Mouse (Mus musculus) MEL (cell line): ENCODE measurements around the gene Lyrm7. TPM values are rescaled to one million over a fixed set of nuclear protein-coding genes. Genes with fewer than 3 reads are reported as not detected.

Experiments
- DNase-seq: peaks from one replicate; pipeline ENCODE4 v3.0.0; 2011; ENCODE audit warnings: low read depth, low spot score
- H3K27ac ChIP-seq: 2 replicates; pipeline ENCODE4 v1.5.1; 2012; ENCODE audit warnings: low read depth, mild to moderate bottlenecking, control low read depth, low read length, moderate library complexity; ENCODE audit not compliant: control insufficient read depth
- H3K27me3 ChIP-seq, 2 experiments: fragments of 150-350 bp in 1 of 2; sonication (generic) in 1 of 2; 2 replicates each; pipeline ENCODE4 v1.6.1; 2012; ENCODE audit warnings: low read length in 2 of 2, mild to moderate bottlenecking in 2 of 2, improper control_type of control experiment in 1 of 2, moderate library complexity in 1 of 2; ENCODE audit not compliant: insufficient read depth in 2 of 2, control insufficient read depth in 1 of 2
- H3K36me3 ChIP-seq, 2 experiments: 2 replicates each; pipeline ENCODE4 v1.6.1; 2012 to 2014; ENCODE audit warnings: low read length in 2 of 2, improper control_type of control experiment in 1 of 2, inconsistent platforms in 1 of 2, mild to moderate bottlenecking in 1 of 2; ENCODE audit not compliant: insufficient read depth in 2 of 2, control insufficient read depth in 1 of 2
- H3K4me1 ChIP-seq, 2 experiments: fragments of 150-350 bp in 1 of 2; sonication (generic) in 1 of 2; 2 replicates each; pipeline ENCODE4 v1.6.1; 2012; ENCODE audit warnings: low read length in 2 of 2, improper control_type of control experiment in 1 of 2, mild to moderate bottlenecking in 1 of 2; ENCODE audit not compliant: insufficient read depth in 2 of 2, control insufficient read depth in 1 of 2
- H3K4me3 ChIP-seq, 2 experiments: fragments of 150-350 bp in 1 of 2; sonication (generic) in 1 of 2; 2 replicates each; pipeline ENCODE4 v1.5.1; 2012; ENCODE audit warnings: low read depth in 2 of 2, low read length in 2 of 2, mild to moderate bottlenecking in 2 of 2, moderate library complexity in 2 of 2, control low read depth in 1 of 2, improper control_type of control experiment in 1 of 2; ENCODE audit not compliant: control insufficient read depth in 1 of 2, insufficient read depth in 1 of 2
- H3K79me2 ChIP-seq: 2 replicates; pipeline ENCODE4 v1.6.1; 2012; ENCODE audit warnings: mild to moderate bottlenecking, low read length, moderate library complexity; ENCODE audit not compliant: control insufficient read depth, poor library complexity, insufficient read depth
- H3K9ac ChIP-seq: 2 replicates; pipeline ENCODE4 v1.6.1; 2012; ENCODE audit warnings: low read depth, mild to moderate bottlenecking, control low read depth, low read length, moderate library complexity; ENCODE audit not compliant: control insufficient read depth, poor library complexity, severe bottlenecking
- H3K9me3 ChIP-seq: fragments of 150-350 bp; sonication (generic); replicated peaks from 2 replicates; pipeline ENCODE4 v1.6.1; 2012; ENCODE audit warnings: mild to moderate bottlenecking, low read length, improper control_type of control experiment, moderate library complexity; ENCODE audit not compliant: insufficient read depth
- CHD1 ChIP-seq: IDR thresholded peaks from 2 replicates; pipeline ENCODE4 v1.6.1; 2012; ENCODE audit warnings: low read depth, mild to moderate bottlenecking, inconsistent platforms, low read length, improper control_type of control experiment
- E2F4 ChIP-seq: IDR thresholded peaks from 2 replicates; pipeline ENCODE4 v1.6.1; 2011; ENCODE audit warnings: low read depth, low read length, improper control_type of control experiment, borderline replicate concordance
- EP300 ChIP-seq, 2 experiments: IDR thresholded peaks; 2 replicates each; pipeline ENCODE4 v1.6.1; 2011; ENCODE audit warnings: improper control_type of control experiment in 2 of 2, low read length in 2 of 2, low read depth in 1 of 2, mild to moderate bottlenecking in 1 of 2
- GABPA ChIP-seq: IDR thresholded peaks from 2 replicates; pipeline ENCODE4 v1.6.1; 2012; ENCODE audit warnings: low read depth, mild to moderate bottlenecking, inconsistent platforms, low read length, improper control_type of control experiment, moderate library complexity
- GATA1 ChIP-seq: IDR thresholded peaks from 2 replicates; pipeline ENCODE4 v1.6.1; 2011; ENCODE audit warnings: low read depth, low read length, improper control_type of control experiment
- MAFK ChIP-seq: IDR thresholded peaks from 2 replicates; pipeline ENCODE4 v1.6.1; 2011; ENCODE audit warnings: low read depth, mild to moderate bottlenecking, low read length, improper control_type of control experiment, borderline replicate concordance
- MAZ ChIP-seq: IDR thresholded peaks from 2 replicates; pipeline ENCODE4 v1.6.1; 2012; ENCODE audit warnings: low read depth, mild to moderate bottlenecking, inconsistent platforms, low read length, improper control_type of control experiment
- NRF1 ChIP-seq: IDR thresholded peaks from 2 replicates; pipeline ENCODE4 v1.6.1; 2014; ENCODE audit warnings: low read depth, mild to moderate bottlenecking, inconsistent platforms, low read length, improper control_type of control experiment, moderate library complexity; ENCODE audit not compliant: poor library complexity, insufficient read depth, severe bottlenecking
- POLR2A ChIP-seq, 2 experiments: IDR thresholded peaks; 2 replicates each; pipeline ENCODE4 v1.6.1; 2011 to 2012; ENCODE audit warnings: low read length in 2 of 2, mild to moderate bottlenecking in 2 of 2, control low read depth in 1 of 2, improper control_type of control experiment in 1 of 2, low read depth in 1 of 2, moderate library complexity in 1 of 2; ENCODE audit not compliant: control insufficient read depth in 1 of 2, insufficient read depth in 1 of 2, poor library complexity in 1 of 2
- RCOR1 ChIP-seq: IDR thresholded peaks from 2 replicates; pipeline ENCODE4 v1.6.1; 2012; ENCODE audit warnings: low read depth, mild to moderate bottlenecking, inconsistent platforms, low read length, improper control_type of control experiment
- SIN3A ChIP-seq: IDR thresholded peaks from 2 replicates; pipeline ENCODE4 v1.6.1; 2012; ENCODE audit warnings: low read length, improper control_type of control experiment, inconsistent platforms
- SMC3 ChIP-seq: IDR thresholded peaks from 2 replicates; pipeline ENCODE4 v1.6.1; 2011; ENCODE audit warnings: low read depth, low read length, improper control_type of control experiment
- TAL1 ChIP-seq: IDR thresholded peaks from 2 replicates; pipeline ENCODE4 v1.6.1; 2012; ENCODE audit warnings: mild to moderate bottlenecking, inconsistent platforms, low read length, moderate library complexity, mixed read lengths
- TBP ChIP-seq: IDR thresholded peaks from 2 replicates; pipeline ENCODE4 v1.8.0; 2011; ENCODE audit warnings: low read depth, low read length, improper control_type of control experiment
- USF1 ChIP-seq: IDR thresholded peaks from 2 replicates; pipeline ENCODE4 v1.6.1; 2014; ENCODE audit warnings: low read depth, mild to moderate bottlenecking, inconsistent platforms, low read length, improper control_type of control experiment, moderate library complexity
- polyA plus RNA-seq, 2 experiments: library from polyadenylated mRNA; stranded (reverse) in 1 of 2; unstranded in 1 of 2; fragments of >175 nt in 1 of 2; fragments of >200 nt in 1 of 2; gene quantifications; 2 replicates each; pipeline versions ENCODE4 v1.2.1 to v1.2.4; 2012; ENCODE audit warnings: low replicate concordance in 2 of 2, low read depth in 1 of 2; ENCODE audit not compliant: insufficient read length in 2 of 2, insufficient read depth in 1 of 2, missing spikeins in 1 of 2
- total RNA-seq: library from RNA; depleted of rRNA; stranded (reverse); fragments of 300-350 nt; gene quantifications from 2 replicates; pipeline ENCODE4 v1.2.3, GENCODE M21; 2012

Gene Lyrm7
- total and polyA plus RNA-seq, 3 experiments, result 12.3 to 188 (median 20.9) TPM

DNA sequence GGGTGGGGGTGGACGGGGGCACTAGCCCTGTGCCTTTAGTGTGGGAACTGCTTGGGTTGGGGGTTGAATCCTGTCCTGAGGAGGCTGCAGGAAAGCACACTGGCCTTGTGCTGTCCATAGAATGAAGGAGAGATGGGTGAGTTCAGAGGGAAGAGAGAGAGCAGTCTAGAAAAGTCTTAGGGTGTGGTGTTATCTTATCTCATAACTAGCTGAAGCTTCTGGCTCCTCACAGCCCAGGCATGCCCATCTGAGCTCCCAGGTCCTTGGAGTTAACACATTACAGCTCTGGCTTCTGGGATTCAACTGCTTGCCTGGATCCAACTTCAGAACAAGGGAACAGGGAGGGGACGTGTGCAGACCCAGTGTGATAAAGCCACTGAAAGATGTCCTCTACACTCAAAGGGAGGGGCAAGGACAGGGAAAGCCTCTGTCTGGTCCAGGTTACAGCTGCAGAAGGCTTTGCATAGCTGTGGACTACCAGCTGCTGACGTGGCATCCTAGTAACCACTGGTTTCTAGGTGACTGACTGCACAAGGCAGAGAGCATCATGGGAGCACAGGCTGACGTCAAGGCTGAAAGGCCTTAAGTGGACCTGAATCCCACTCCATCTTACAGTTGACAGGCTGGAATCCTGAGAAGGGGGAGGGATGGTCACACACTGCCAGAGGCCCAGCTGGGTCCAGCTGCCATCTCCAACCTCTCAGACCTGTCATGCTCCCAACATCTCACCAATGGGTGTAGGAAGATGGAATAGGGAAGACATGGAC, 43.4 kb upstream of the Lyrm7 start:
- peaks cover 0 to 5% of the 10 kb centered on the region in 2 experiments; a peak in 1 of 4 replicates for H3K36me3 ChIP-seq
- DNase-seq, result peak; percentile 36

GRCm38 (mm10) chr11:54903339-54903738, 42.6 kb upstream of the Lyrm7 start:
- Histone ChIP-seq H3K27ac (no peak overlapping the region), H3K9ac (no peak overlapping the region), H3K79me2 (no peaks in the 10 kb centered on the region), H3K9me3 (no peaks in the 10 kb centered on the region), H3K4me3 (no peak overlapping the region), H3K27me3 (peaks cover 0 to 4% of the 10 kb centered on the region in 2 experiments; a peak in 1 of 4 replicates), H3K4me1 (peaks cover 2 to 7% of the 10 kb centered on the region in 2 experiments; a peak in 3 of 4 replicates), H3K36me3 (peaks cover 0 to 5% of the 10 kb centered on the region in 2 experiments; a peak in 1 of 4 replicates)
- DNase-seq, result no peak
- TF ChIP-seq GABPA (no peak), TAL1 (no peak), MAZ (no peak)

More for the DNA sequence above, 43.4 kb upstream of the Lyrm7 start:
- no peak overlapping the region for H3K4me3 ChIP-seq
- no peaks in the 10 kb centered on the region for H3K9me3 ChIP-seq
- H3K27ac ChIP-seq, result no peak overlapping the region
- H3K9ac ChIP-seq, result no peak overlapping the region
- H3K79me2 ChIP-seq, result no peaks in the 10 kb centered on the region
- peaks cover 2 to 7% of the 10 kb centered on the region in 2 experiments; a peak in 3 of 4 replicates for H3K4me1 ChIP-seq
- TF ChIP-seq TAL1, result no peak
- TF ChIP-seq USF1, result no peak
- no peak for TF ChIP-seq EP300 (IDR thresholded peaks at IDR 0.05; ENCODE audit: low read depth in 1 of 2, low read length in 2 of 2)
- TF ChIP-seq E2F4, result no peak
- 0 out of 2 replicates have a peak, but pooled peaks have one; percentile 20 for TF ChIP-seq NRF1
- no peak for TF ChIP-seq MAFK
- no peak for TF ChIP-seq RCOR1
- TF ChIP-seq TBP, result no peak
- TF ChIP-seq CHD1, result no peak
- TF ChIP-seq GATA1, result peak; percentile 68
- 0 out of 4 replicates have a peak, but pooled peaks of 1 of the 2 experiments have one; percentile 25 for TF ChIP-seq POLR2A (IDR thresholded peaks at IDR 0.05; ENCODE audit: control insufficient read depth in 1 of 2, insufficient read depth in 1 of 2, low read depth in 1 of 2, low read length in 2 of 2, poor library complexity in 1 of 2)
- no peak for TF ChIP-seq SIN3A
- peak; percentile 25; the same call in 1 of the 2 replicates for TF ChIP-seq SMC3
- H3K27me3 ChIP-seq, result peaks cover 0 to 4% of the 10 kb centered on the region in 2 experiments; a peak in 1 of 4 replicates
